Mouse (Mus musculus) adrenal gland (tissue): ENCODE measurements around the gene B4galt2.

Source experiments
- intact Hi-C: fragments of 180-260 bp; cut with DNase I; formaldehyde crosslinking; loops from one replicate; pipeline ENCODE4 v1.15.1; 2025
- long read RNA-seq, 2 experiments: library from polyadenylated mRNA; unstranded; transcript quantifications; one replicate each; pipeline ENCODE4 v2.0.0; 2020; ENCODE audit warnings: borderline replicate concordance in 1 of 2; ENCODE audit not compliant: insufficient replicate concordance in 1 of 2

The B4galt2 gene
- long read RNA-seq, experiment 1, partial matches to known transcripts = 4 of 6 reads
- long read RNA-seq, experiment 1, other reads (novel, unspliced or antisense) = 1 of 6 reads
- long read RNA-seq, experiment 2, partial matches to known transcripts = 3 of 4 reads
- long read RNA-seq, experiment 2, other reads (novel, unspliced or antisense) = 1 of 4 reads

- intact Hi-C loops = no loop called here
Observed at GRCm38 (mm10) chr4:117882701-117883691, at the start of gene B4galt2. Gene B4galt2 (minus strand): TSS chr4:117883487.

DNA sequence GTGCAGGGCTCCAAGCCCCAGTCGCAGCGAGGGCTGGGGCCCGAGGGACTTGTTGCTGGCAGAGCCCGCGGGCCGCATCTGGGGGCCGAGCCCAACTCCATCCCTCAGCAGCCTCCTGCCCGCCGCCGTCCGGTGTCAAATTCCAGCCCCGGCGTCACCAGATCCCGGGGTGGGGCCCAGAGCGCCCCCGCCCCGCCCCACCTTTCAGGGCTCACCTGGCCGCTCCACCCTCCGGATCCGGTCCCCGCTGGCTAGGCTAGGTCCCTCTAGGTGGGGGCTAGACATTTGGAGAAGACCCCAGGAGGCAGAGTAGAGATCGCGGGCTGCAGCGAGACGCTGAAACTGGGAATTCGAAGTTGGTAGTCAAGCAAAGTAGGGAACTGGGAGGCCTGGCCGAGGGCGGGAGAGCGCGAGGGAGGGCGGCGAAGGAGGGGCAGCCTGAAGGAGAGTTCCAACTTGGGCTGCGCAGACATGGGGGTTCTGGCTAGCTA, 46.1 kb upstream of the B4galt2 start, which contains the start of gene Artn:
Artn (minus strand) TSS at position 373 of the 491 bp plus-strand sequence.
- intact Hi-C loops = loop anchor here (2.0 kb wide), 1 partner anchor 155 kb away; no protein-coding TSS in a partner anchor

DNA sequence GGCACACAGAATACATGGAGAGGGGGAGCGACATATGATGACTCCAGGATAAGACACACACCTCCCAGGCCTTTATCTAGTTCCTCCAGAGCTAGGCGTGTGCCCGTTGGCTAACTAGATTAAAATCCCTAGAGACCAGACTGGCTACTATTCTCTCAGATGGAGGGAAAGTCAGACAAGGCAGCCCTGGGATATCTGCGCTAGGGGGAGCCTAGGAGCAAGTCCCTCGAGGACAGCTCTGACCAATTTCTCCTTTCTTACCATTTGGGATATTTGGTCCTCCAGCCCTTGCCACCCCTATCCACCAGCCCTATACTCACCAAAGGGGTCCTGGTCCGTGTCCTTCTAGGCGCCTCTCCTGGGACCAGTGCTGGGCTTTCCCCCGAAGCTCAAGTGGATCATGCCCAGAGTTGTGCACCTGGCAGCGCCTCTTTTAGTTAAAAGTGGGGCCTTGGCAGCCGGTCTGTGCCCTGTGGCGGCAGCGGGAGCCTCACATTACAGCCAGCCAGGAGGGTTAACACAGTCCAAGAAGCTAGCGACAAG, 45.5 kb upstream of the B4galt2 start:
- intact Hi-C loops = loop anchor here (2.0 kb wide), 1 partner anchor 156 kb away; no protein-coding TSS in a partner anchor

DNA sequence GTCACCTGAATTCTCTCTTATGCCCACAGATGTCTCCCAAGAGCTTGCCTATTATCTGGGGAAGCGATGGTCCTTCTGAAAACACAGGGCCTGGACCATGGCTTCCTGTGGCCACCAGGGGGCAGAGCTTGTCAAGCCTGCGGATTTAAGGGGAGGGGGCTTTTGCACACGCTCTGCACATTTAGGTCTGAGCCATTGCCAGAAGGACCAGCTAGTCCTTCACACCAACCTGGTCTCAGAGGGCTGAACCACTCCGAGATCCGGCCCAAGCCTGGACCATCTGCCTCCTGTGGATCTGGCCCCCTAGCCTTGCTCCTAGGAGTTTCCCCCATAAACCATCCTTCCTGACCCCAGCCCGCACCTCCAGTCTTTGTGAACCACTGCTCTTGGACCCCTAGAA, 44.9 kb upstream of the B4galt2 start:
- intact Hi-C loops = loop anchor here (2.0 kb wide), 1 partner anchor 157 kb away; no protein-coding TSS in a partner anchor

DNA sequence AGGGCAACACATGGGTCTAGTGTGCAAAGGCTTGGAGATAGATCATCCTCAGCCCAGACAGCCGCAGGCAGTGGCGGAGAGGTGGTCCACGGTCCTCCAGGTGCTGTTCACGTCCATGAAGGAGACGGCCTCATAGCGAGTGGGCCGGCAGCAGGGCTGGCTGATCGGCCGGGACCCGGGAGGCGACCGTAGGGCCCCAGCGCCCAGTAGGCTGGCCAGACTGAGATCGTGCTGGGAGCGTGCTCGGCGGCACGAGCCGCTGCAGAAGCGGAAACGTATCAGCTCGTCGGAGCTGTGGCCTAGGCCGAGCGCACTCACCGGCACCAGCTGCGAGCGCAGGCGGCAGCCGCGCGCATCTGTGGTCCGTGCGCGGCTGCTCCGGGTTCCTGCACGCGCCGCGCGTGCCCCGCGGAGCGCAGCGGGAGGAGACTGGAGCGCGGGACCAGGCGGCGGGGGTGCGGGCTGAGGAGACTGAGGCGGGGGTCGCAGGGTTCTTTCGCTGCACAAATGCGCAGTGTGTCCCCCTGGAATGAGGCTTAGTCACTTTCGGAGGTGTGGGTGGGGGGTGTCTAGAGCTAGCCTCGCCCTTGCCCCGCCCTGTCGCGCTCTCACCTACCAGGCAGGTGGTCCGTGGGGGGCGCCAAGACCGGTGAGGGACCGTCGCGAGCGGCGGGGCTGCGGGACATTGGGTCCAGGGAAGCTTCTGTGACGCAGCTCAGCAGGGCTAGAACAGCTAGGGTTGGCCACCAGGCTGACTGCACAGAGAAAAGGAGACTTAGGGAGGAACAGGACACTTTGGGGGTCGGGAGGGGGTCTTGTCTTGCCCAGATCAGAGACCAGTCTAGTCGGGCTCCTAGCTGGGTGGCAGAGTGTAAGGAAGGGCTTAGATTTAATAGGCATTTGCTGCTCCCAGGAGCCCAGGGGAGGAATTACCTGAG, 43.5 kb upstream of the B4galt2 start:
- intact Hi-C loops = no loop called here

- intact Hi-C loops = loop anchor here (5.0 kb wide), 1 partner anchor 98 kb away; no protein-coding TSS in a partner anchor
Observed at GRCm38 (mm10) chr4:117924916-117925315, 41.6 kb upstream of the B4galt2 start.

GRCm38 (mm10) chr4:117923450-117923849, 40.2 kb upstream of the B4galt2 start:
- intact Hi-C loops = loop anchor here (5.0 kb wide), 1 partner anchor 96 kb away; no protein-coding TSS in a partner anchor

- intact Hi-C loops = loop anchor here (5.0 kb wide), 1 partner anchor 94 kb away; no protein-coding TSS in a partner anchor
Observed at GRCm38 (mm10) chr4:117921358-117921757, 38.1 kb upstream of the B4galt2 start.

DNA sequence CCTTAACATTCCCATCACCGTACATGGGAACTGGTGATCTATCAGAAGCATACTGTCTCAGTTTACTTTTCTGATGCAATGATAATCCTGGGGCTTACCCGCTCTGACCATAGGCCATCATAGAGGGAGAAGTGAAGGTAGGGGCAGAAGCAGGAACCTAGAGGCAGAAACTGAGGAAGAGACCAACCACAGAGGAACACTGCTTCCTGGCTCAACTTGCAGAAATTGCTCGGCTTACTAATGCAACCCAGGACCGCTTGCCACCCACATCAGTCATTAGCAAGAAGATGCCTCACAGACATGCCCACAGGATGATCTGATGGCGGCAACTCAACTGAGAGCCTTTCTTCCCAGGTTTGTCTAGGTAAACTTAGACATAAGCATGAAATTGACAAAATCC, 35.5 kb upstream of the B4galt2 start:
- intact Hi-C loops = no loop called here

DNA sequence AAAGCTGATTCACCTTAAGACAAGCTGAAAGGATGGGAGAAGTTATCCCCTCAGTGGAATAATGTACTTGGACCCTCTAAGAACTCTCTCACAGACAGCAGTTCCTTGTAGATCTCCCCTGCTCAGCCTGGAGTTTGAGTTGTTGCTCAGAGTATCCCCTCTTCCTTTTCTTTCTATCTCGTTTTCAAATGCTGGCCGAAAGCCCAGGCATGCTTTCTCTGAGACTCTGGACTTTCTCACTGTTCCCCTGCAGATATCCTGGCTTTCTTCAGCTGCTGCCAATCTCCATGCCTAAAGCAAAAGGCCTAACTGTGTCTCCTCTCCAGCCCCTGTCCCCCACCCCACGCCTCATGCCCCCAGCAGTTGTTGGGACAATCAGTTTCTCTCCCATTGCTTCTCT, 35.0 kb upstream of the B4galt2 start:
- intact Hi-C loops = no loop called here

- intact Hi-C loops = no loop called here
Observed at GRCm38 (mm10) chr4:117917847-117918246, 34.6 kb upstream of the B4galt2 start.

- intact Hi-C loops = no loop called here
Observed at GRCm38 (mm10) chr4:117917402-117917801, 34.1 kb upstream of the B4galt2 start.

DNA sequence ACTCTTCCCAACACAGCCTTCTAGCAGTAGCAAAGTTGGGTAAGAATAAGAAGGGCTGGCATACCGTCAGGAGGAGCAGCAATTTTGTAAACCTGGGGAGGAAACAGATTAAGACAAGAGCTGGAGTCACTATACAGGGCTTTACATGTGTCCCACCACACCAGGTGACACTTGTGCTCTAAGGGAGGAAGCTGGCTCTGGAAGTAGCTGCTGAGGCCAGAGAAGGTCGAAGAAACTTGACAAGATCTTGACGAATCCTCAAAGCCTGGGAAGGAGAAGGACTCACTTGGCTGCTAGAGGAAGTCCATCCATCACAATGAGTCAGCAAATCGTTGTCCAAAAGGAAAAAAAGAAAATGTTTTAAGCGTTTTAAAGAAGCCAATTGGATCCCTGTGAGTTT, 33.1 kb upstream of the B4galt2 start:
- intact Hi-C loops = no loop called here

DNA sequence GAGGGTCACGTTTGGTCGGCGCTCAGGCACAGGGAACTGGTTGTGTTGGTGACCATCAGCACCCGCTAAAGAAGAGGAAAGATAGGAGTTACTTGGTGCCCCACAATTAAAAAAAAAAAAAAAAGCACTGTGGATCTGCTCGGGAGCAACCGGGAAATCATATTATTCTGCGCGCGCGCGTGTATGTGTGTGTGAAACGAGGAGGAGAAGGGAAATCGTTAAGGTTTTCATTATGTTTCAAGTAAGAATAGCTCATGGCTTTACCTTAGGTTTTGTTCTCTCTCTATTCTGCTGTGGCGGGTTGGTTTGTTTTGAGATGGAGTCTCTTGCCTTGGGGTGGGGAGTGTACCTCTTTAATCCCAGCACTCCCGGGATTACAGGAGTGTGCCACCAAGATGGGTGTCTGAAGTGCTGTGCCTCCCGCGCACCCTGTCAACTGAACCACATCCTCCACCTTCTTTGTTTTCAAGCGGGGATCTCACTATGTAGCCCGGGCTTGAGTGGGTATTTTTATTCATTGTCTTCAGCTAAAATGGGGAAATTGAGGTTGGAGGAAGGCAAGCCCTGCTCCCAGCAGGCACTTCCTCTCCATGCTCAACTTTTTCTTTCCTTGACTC, 32.3 kb upstream of the B4galt2 start:
- intact Hi-C loops = no loop called here

DNA sequence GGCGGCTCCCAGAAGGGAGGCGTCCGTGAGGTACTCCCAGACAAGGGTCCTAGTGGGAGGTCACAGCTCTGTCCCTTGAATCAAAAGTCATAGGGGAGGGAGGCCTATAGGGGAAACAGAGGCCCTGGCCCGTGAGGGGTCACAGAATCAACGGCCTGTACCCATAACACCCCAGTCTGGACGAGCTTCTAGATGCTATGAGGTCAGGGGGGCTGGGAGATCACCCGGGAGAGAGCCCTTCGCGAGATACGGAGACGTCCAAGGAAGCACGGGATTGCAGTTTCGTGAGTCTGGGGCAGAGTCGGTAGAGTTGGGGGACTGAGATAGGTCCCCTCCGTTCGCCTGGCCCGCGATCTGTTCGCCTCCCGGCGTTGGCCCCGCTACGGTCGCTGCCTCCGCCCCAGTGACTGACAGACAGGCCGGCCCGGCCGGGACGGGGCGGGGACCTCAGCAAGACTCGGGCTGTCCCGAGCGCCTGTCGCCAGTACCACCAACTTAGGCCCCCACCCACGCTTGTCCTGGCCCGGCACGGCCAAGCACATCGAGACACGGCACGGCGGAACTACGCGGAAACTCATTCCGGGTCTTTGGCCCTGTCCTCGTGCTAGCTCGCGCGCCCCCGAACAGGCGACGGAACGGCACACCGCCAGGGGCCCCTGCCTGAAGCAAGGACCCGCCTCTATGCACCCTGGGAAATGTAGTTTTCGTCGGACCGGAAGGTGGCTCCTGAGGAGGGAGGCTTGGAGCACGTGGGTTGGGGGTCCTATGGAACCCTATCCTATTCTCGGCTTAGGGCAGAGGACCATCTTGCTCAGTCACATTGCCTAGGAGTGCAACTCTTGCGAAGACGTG, 31.5 kb upstream of the B4galt2 start, which contains the start of gene Ipo13:
Ipo13 (minus strand) TSS at position 409 of the 852 bp plus-strand sequence.
- intact Hi-C loops = no loop called here

DNA sequence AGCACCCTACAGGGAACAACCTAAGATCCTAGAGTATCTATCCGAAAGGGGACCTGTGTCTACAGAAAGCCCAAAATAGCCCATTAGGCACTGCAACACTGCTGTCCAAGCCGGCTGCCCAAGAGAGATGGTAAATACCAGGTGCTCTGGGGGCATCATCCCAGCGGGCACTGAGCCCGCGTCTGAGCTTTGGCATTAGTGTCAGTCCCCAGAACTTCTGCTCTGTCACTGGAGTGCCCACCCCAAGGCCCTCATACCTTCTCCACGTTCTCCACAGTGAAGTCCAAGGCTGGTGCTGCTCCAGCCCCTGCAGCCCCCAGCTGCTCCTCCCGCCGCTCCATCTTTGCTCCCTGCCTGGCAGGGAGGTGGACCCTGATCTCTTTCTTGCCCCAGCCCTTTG, 30.7 kb upstream of the B4galt2 start:
- intact Hi-C loops = no loop called here

DNA sequence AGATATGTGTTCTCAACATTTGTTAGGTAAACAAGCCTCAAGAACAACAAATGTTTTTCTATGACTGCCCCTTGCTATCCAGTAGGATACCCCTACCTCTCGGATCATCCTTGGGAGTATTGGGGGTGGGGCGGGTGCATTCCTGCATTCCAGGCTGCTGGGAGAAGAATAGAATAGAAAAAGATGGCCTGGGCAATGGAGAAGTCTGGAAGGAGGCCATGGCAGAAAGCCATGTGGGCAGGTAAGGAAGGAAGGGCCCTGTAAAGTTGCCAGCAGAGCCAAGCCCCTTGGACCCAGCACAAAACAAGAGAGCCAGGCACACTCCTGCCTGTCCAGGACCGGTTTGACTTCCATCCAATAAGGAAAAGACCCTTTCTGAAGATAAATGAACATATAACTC, 30.1 kb upstream of the B4galt2 start:
- intact Hi-C loops = no loop called here

- intact Hi-C loops = no loop called here
Observed at GRCm38 (mm10) chr4:117912685-117913273, 29.5 kb upstream of the B4galt2 start.
